Mouse (Mus musculus): ENCODE measurements around the gene Fibp.

- TF ChIP-seq CTCF (IDR thresholded peaks at IDR 0.05) (no peak), POLR2A (IDR thresholded peaks at IDR 0.05; ENCODE audit: insufficient read depth, low read depth, low read length) (no peak)
These were observed 16.0 kb upstream of the Fibp start for GRCm38 (mm10) chr19:5444371-5444908.

Data from heart, adult 2 months (tissue).